Mouse (Mus musculus) heart, embryonic 10.5 days (tissue): ENCODE data around the gene Ptprz1. TPM values are rescaled to one million over a fixed set of nuclear protein-coding genes. Genes with fewer than 3 reads are reported as not detected.

ENCODE experiments used
- DNase-seq: peaks from one replicate; pipeline ENCODE4 v3.0.0-alpha.2; 2017; ENCODE audit warnings: low spot score
- H3K27ac ChIP-seq: fragments of 300-500 bp; sonication (generic); 2 replicates; pipeline ENCODE4 v1.5.1; 2016; ENCODE audit warnings: mild to moderate bottlenecking
- H3K27me3 ChIP-seq: fragments of 300-500 bp; sonication (generic); 2 replicates; pipeline ENCODE4 v1.6.1; 2016; ENCODE audit warnings: mild to moderate bottlenecking; ENCODE audit not compliant: poor library complexity, insufficient read depth, severe bottlenecking
- H3K36me3 ChIP-seq: fragments of 300-500 bp; sonication (generic); 2 replicates; pipeline ENCODE4 v1.6.1; 2016; ENCODE audit warnings: mild to moderate bottlenecking, moderate library complexity
- H3K4me1 ChIP-seq: fragments of 300-500 bp; sonication (generic); 2 replicates; pipeline ENCODE4 v1.6.1; 2016; ENCODE audit warnings: mild to moderate bottlenecking
- H3K4me3 ChIP-seq: fragments of 300-500 bp; sonication (generic); 2 replicates; pipeline ENCODE4 v1.5.1; 2016; ENCODE audit warnings: mild to moderate bottlenecking, moderate library complexity
- H3K9me3 ChIP-seq: fragments of 300-500 bp; sonication (generic); 2 replicates; pipeline ENCODE4 v1.6.1; 2016; ENCODE audit warnings: mild to moderate bottlenecking, moderate library complexity
- WGBS: fragments of 180-500 bp; shearing (Covaris S2); methylation state at CpG from one replicate; pipeline ENCODE4 v1.1.7; 2016; 5-methylcytosine and 5-hydroxymethylcytosine counted together
- polyA plus RNA-seq: library from polyadenylated mRNA; unstranded; fragments of >200 nt; fragmentation: Nextera tagmentation; extraction: Ambion mirVana; gene quantifications from 2 replicates; pipeline ENCODE4 v1.2.1, GENCODE M21; 2016

The Ptprz1 gene
- polyA plus RNA-seq, 1 experiment from 2014 or later: 0.31 TPM

GRCm38 (mm10) chr6:22932768-22933265 is 57.5 kb downstream of the Ptprz1 start:
- H3K4me1 ChIP-seq: no peaks in the 10 kb centered on the region
- no peaks in the 10 kb centered on the region for H3K36me3 ChIP-seq
- no peak overlapping the region for H3K4me3 ChIP-seq
- WGBS: 83% methylated on average over 2 of the region's 2 CpGs
- DNase-seq: no peak
- H3K9me3 ChIP-seq: no peaks in the 10 kb centered on the region
- no peak overlapping the region for H3K27ac ChIP-seq
- H3K27me3 ChIP-seq: no peaks in the 10 kb centered on the region

DNA sequence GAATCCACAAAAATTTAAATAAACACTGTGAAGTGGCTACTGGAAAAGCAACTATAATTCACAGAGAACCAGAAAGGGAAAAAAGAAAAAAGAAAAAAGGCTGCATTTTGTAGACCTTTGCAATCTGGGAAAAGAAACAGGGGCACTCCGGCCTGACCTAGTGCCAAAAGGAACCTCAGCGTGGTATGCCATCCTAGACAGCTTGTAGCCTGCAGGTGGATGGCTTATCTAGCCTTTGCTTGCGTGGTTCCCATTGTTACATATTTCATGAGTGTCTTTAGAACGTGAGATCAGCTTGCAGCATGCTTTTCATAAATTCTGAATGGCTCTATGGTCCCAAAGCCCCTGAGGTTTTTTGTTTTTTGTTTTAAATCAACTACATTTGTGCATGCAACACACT is 61.8 kb downstream of the Ptprz1 start:
- H3K27me3 ChIP-seq: no peaks in the 10 kb centered on the region
- 79% methylated on average over 4 of the region's 4 CpGs for WGBS
- H3K36me3 ChIP-seq: no peaks in the 10 kb centered on the region
- H3K27ac ChIP-seq: no peak overlapping the region
- no peak overlapping the region for H3K4me3 ChIP-seq
- H3K4me1 ChIP-seq: no peaks in the 10 kb centered on the region
- no peak for DNase-seq
- no peaks in the 10 kb centered on the region for H3K9me3 ChIP-seq

GRCm38 (mm10) chr6:22937526-22937925 is 62.2 kb downstream of the Ptprz1 start:
- DNase-seq: no peak
- no peaks in the 10 kb centered on the region for H3K4me1 ChIP-seq
- H3K27ac ChIP-seq: no peak overlapping the region
- no peak overlapping the region for H3K4me3 ChIP-seq
- H3K36me3 ChIP-seq: no peaks in the 10 kb centered on the region
- WGBS: 67% methylated on average over 5 of the region's 5 CpGs
- H3K27me3 ChIP-seq: no peaks in the 10 kb centered on the region
- H3K9me3 ChIP-seq: no peaks in the 10 kb centered on the region

DNA sequence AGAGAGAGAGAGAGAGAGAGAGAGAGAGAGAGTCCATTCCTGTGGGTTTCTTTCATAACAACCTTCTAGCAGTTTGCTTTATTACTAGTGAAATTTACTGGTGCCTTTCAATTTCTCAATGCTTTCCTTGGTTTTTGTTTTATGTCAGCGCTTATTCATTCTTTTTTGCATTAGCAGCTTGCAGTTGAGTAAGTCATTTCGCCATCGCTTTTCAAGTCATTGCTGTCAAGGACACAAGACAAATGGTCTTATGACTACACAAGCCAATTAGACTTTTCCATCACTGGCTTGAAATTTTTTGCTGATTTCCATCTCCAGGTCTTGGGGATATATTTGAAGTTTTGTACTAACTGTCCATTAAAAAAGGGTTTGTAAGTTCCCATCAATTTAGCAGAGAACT is 68.9 kb downstream of the Ptprz1 start:
- no peaks in the 10 kb centered on the region for H3K27me3 ChIP-seq
- H3K36me3 ChIP-seq: no peaks in the 10 kb centered on the region
- WGBS: 90% methylated on average over 3 of the region's 3 CpGs
- no peaks in the 10 kb centered on the region for H3K4me1 ChIP-seq
- H3K4me3 ChIP-seq: no peak overlapping the region
- H3K9me3 ChIP-seq: no peaks in the 10 kb centered on the region
- H3K27ac ChIP-seq: no peak overlapping the region
- DNase-seq: no peak

- 84% methylated on average over 3 of the region's 3 CpGs for WGBS
- no peaks in the 10 kb centered on the region for H3K27me3 ChIP-seq
- H3K27ac ChIP-seq: no peak overlapping the region
- no peak overlapping the region for H3K4me3 ChIP-seq
- no peaks in the 10 kb centered on the region for H3K4me1 ChIP-seq
- no peaks in the 10 kb centered on the region for H3K36me3 ChIP-seq
- no peaks in the 10 kb centered on the region for H3K9me3 ChIP-seq
- DNase-seq: no peak
These were observed 88.1 kb downstream of the Ptprz1 start for GRCm38 (mm10) chr6:22963374-22963773.

DNA sequence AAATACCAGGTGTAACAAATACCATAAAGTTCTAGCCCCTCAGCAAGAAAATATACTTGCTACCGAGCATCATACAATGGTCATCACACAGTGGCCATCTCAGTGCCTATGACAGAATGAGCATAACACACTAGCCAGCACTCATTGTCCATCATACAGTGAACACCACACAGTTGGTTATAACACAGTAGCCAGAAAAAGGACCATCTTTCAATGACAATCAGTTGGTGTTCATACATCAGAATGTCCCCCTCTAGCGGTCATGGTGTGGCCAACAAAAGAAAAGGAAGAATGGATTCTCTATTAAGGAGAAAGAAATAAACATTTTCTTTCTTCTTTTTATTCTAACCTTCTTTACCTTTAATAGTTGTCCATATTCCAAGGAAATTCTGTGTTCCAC is 92.8 kb downstream of the Ptprz1 start:
- H3K9me3 ChIP-seq: no peaks in the 10 kb centered on the region
- no peak overlapping the region for H3K4me3 ChIP-seq
- WGBS: 43% methylated on average over 2 of the region's 2 CpGs
- DNase-seq: no peak
- H3K27me3 ChIP-seq: no peaks in the 10 kb centered on the region
- H3K4me1 ChIP-seq: no peaks in the 10 kb centered on the region
- H3K27ac ChIP-seq: no peak overlapping the region
- H3K36me3 ChIP-seq: no peaks in the 10 kb centered on the region

DNA sequence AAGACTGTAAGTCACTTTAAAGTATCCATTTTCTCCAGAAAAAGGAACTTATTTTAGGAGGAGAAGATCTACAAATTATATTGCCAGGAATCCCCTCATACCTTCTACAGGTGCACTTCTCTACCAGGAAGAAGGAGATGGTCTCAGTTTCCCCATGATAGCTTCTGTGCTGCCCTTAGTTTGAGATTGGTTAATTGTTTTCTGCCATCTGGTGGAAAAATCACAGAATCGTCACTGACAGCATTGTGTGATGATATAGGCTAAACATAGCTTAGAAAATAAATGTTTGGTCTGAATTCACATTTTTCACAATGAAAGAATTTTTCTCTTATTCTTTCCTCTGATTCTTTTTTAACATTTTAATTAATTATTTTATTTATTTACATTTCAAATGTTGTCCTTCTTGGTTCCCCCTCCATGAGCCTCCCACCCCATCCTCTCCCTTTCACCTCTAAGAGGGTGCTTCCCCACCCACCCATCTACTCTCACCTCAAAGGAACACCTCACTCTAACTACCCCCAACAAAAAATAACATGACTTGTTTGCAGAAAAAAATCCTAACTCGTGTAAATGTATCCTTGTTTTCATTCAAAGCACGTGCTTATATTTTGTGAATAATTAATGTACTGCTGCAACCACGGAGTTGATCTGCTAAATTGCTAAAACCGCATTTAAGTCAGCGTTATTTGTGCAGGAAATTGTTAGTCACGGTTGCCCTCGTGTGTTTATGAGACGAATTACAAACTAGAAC is 108.6 kb downstream of the Ptprz1 start:
- H3K27ac ChIP-seq: no peak overlapping the region
- DNase-seq: no peak
- peaks cover 3% of the 10 kb centered on the region; the same call in 1 of the 2 replicates for H3K9me3 ChIP-seq
- no peaks in the 10 kb centered on the region for H3K27me3 ChIP-seq
- H3K4me3 ChIP-seq: peak overlapping the region; percentile 39; the same call in 1 of the 2 replicates
- H3K4me1 ChIP-seq: no peaks in the 10 kb centered on the region
- WGBS: 14% methylated on average over 9 of the region's 9 CpGs
- no peaks in the 10 kb centered on the region for H3K36me3 ChIP-seq

DNA sequence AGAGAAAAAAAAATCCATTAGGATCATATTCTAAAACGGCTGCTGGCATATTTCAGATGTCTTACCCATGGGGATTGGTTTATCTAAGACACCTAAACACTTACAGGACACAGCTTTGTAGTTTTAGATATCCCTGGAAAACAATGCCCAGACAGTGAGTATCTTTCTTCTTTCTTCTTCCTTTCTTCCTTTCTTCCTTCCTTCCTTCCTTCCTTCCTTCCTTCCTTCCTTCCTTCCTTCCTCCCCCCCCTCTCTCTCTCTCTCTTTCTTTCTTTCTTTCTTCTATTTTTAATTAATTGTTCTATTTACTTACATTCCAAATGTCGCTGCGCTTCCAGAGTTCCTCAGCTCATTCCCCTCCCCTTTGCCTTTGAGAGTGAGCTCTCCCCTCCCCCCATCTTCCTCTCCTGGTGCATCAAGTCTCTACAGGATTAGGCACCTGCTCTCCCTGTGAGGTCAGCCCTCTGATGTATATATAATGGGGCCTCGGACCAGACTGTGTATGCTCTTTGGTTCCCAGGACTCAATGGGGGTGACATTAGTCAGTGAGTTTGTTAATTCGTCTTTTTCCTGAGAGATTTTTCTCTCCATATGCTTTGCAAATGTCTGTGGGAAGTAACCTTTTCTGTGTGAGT is 109.3 kb downstream of the Ptprz1 start:
- WGBS: 19% methylated on average over 5 of the region's 5 CpGs

DNA sequence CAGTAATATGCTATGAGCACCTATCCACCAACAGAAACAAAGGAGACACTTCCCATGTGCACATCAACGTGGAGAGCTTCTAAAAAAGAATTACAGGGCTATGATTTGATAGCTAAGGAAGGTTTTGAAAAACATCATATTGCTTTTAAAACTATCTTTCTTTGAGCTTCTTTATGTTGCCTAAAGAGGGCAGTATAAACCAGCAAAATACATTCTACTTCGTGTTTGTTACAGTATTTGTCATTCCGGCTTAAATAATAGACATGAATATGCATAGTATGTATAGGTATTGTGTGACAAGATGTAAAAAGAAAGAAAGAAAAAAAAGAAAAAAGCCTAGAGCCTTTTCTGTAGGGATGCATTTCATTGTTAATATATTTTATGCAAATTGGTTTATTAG is 127.8 kb downstream of the Ptprz1 start:
- Histone ChIP-seq H3K9me3 (no peaks in the 10 kb centered on the region), H3K4me1 (no peaks in the 10 kb centered on the region), H3K4me3 (no peak overlapping the region), H3K27ac (no peak overlapping the region), H3K36me3 (no peaks in the 10 kb centered on the region), H3K27me3 (no peaks in the 10 kb centered on the region)
- DNase-seq: no peak
- WGBS: 26% methylated on average over 3 of the region's 3 CpGs

More for the DNA sequence above, 109.3 kb downstream of the Ptprz1 start:
- no peaks in the 10 kb centered on the region for H3K27me3 ChIP-seq
- no peak overlapping the region for H3K27ac ChIP-seq
- DNase-seq: no peak
- H3K9me3 ChIP-seq: peaks cover 3% of the 10 kb centered on the region; the same call in 1 of the 2 replicates
- H3K4me3 ChIP-seq: peak overlapping the region; percentile 39
- no peaks in the 10 kb centered on the region for H3K36me3 ChIP-seq
- H3K4me1 ChIP-seq: no peaks in the 10 kb centered on the region

GRCm38 (mm10) chr6:23014988-23015613 is 139.8 kb downstream of the Ptprz1 start:
- H3K27ac ChIP-seq: no peak overlapping the region
- H3K9me3 ChIP-seq: no peaks in the 10 kb centered on the region
- no peak overlapping the region for H3K4me3 ChIP-seq
- no peak for DNase-seq
- 84% methylated on average over 4 of the region's 4 CpGs for WGBS
- H3K4me1 ChIP-seq: no peaks in the 10 kb centered on the region
- no peaks in the 10 kb centered on the region for H3K36me3 ChIP-seq
- H3K27me3 ChIP-seq: no peaks in the 10 kb centered on the region

GRCm38 (mm10) chr6:23028251-23028650 is 152.9 kb downstream of the Ptprz1 start:
- DNase-seq: no peak
- no peaks in the 10 kb centered on the region for H3K9me3 ChIP-seq
- H3K36me3 ChIP-seq: no peaks in the 10 kb centered on the region
- H3K4me3 ChIP-seq: no peak overlapping the region
- no peaks in the 10 kb centered on the region for H3K4me1 ChIP-seq
- 49% methylated on average over 1 of the region's 1 CpGs for WGBS
- H3K27ac ChIP-seq: no peak overlapping the region
- no peaks in the 10 kb centered on the region for H3K27me3 ChIP-seq

- H3K36me3 ChIP-seq: no peaks in the 10 kb centered on the region
- no peak for DNase-seq
- H3K27me3 ChIP-seq: no peaks in the 10 kb centered on the region
- WGBS: 83% methylated on average over 4 of the region's 4 CpGs
- H3K27ac ChIP-seq: no peak overlapping the region
- no peak overlapping the region for H3K4me3 ChIP-seq
- H3K4me1 ChIP-seq: no peaks in the 10 kb centered on the region
- no peaks in the 10 kb centered on the region; the same call in 1 of the 2 replicates for H3K9me3 ChIP-seq
These were observed 173.5 kb downstream of the Ptprz1 start for GRCm38 (mm10) chr6:23048836-23049235.

- Histone ChIP-seq H3K27me3 (no peaks in the 10 kb centered on the region), H3K4me1 (no peaks in the 10 kb centered on the region), H3K9me3 (no peaks in the 10 kb centered on the region; the same call in 1 of the 2 replicates), H3K36me3 (no peaks in the 10 kb centered on the region), H3K27ac (no peak overlapping the region), H3K4me3 (no peak overlapping the region)
- 86% methylated on average over 5 of the region's 5 CpGs for WGBS
- DNase-seq: no peak
These were observed 180.4 kb downstream of the Ptprz1 start for GRCm38 (mm10) chr6:23055734-23056133.
